Mouse (Mus musculus) lung, adult 18-20 months (tissue): ENCODE data around the gene Tmem151b.

ENCODE experiments used
- DNase-seq, 2 experiments: peaks; one replicate each; pipeline ENCODE4 v3.0.0; 2022; ENCODE audit warnings: mixed read lengths in 2 of 2

Tmem151b gene

GRCm38 (mm10) chr17:45544001-45544872 lies 5.2 kb downstream of the Tmem151b start:
- DNase-seq, result no peak

DNA sequence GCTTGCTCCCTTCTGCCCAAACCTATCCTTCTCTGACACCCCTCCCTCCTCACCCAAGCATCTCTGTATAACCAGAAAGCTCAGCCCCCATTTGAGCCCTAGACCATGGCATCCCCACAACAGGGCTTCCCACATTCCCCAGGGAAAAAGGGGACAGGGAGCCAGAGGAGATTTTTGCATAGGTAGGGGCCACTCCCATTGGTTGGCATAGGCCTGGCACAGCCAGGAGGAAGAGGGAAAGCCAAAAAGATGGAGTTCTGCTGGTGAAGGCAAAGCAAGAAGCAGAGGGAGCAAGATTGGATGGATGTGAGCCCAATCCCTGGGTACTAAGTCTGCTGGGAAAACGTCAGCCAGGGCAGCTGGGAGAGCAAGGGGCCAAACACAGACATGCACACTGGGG lies 6.4 kb downstream of the Tmem151b start:
- DNase-seq, result no peak

DNA sequence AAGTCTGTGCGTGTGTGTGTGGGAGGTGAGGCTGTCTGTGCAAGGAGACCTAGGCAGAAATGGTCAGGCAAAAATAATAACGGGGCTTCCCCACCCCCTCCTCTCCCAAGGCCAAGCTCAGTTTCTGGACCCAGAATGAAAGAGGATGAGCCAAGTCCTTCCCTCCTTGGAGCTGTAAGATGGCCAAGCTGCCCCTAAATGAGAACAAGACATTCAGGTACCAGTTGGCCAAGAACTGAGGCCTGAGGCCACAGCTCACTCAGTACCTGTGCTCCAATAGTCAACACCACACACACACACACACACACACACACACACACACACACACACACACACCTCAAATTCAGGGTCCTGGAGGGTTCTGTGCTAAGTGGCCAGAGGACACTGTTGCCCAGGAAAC lies 6.8 kb downstream of the Tmem151b start:
- no peak for DNase-seq

GRCm38 (mm10) chr17:45542129-45542528 lies 7.3 kb downstream of the Tmem151b start:
- no peak for DNase-seq

DNA sequence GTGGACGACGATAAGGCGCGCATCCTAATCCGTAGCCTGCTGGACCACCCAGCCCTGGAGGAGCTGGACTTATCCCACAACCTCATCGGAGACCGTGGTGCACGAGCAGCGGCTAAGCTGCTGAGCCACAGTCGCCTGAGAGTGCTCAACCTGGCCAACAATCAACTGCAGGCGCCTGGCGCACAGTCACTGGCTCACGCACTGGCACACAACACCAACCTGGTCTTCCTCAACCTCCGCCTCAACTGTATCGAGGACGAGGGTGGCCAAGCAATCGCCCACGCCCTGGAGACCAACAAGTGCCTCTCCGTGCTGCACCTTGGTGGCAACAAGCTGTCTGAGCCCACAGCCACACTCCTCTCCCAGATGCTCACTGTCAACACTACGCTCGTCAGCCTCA lies 9.8 kb downstream of the Tmem151b start:
- DNase-seq, result no peak

- no peak for DNase-seq
Observed at GRCm38 (mm10) chr17:45538394-45538793, 11.1 kb downstream of the Tmem151b start.

GRCm38 (mm10) chr17:45536264-45536663 lies 13.2 kb downstream of the Tmem151b start:
- no peak for DNase-seq

GRCm38 (mm10) chr17:45532896-45533295 lies 16.6 kb downstream of the Tmem151b start:
- DNase-seq, result no peak

DNA sequence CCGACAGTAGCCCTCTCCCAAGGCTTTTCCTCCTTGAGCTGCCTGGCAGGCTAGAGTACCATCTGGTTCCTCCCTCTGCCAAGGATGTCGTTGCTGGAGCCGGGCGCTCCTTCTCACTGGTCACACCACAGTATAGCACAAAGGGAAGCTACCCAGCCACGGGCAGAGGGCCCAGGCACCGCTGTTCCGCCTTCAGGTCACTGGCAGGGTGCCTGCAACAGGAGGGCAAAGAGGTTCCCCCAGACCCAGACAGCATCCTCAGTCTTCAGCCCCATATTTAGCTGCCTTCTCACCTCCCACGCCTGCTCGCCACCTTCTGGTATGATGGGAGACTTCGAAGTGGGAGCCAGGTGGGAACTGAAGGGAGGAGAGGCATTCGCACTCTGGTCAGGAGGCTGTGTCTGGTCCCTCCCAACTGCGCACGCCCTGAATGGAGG lies 19.1 kb downstream of the Tmem151b start:
- DNase-seq, result no peak

GRCm38 (mm10) chr17:45526571-45526970 lies 22.9 kb downstream of the Tmem151b start:
- no peak for DNase-seq

DNA sequence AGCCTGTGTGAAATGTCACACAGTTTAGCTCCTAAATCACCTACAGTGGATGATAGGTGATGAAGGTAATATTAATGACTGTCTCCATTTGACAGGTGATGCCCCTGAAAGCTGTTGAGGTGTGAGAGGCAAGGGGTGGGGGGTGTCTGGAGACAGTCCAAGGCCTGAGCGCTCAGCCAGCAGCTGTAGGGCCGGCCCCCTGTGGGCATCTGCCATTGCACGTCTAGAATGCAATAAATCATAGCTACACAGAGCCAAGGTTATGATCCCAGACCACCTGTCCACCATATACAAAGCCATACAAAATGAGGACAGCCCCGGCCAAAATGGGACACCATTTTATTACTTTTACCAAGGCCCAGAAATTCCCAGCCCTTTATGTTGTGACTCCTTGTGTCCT lies 24.5 kb downstream of the Tmem151b start:
- no peak for DNase-seq

DNA sequence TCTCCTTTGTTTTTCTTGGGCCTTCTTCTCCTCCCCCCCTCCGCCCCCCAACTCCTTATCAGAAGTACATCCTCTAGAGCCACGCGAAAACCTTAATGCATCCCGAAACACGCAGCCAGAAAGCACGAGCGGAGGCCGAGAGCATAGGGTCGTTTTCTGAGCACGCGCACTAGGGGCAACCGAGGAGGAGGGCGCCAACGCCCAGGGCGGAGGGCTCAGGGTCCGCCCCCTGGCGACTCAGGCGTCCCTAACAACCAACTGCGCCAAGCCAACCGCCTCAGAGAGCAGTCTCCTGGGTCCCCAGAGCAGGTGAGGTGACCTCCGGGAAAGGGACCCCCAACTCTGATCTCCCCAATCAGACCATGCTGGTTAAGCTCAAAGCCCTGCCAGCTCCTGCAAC lies 26.2 kb downstream of the Tmem151b start, which contains the start of gene Tcte1:
Gene Tcte1 (plus strand): TSS at position 172 of the 400 bp plus-strand sequence.
- peak; percentile 17 to 28 for DNase-seq

DNA sequence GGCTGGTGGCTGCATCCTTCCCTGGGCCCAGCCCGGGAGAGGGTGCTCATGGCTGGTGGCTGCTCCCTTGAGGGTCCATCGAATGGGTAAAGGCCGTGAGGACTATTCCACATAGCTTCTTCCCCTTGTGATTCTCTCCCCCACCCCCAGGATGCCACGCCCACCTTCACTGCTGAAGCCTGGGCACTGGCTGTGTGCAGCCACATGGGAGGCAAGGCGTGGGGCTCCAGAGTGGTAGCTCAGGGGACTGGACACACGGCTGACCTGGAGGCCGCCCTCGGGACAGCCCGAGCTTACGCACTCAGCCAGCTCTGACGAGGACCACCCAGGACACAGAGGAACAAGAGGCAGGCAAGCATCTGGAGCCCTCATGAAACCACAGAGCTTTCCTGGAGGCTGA lies 29.3 kb downstream of the Tmem151b start:
- no peak for DNase-seq

- no peak for DNase-seq
Observed at GRCm38 (mm10) chr17:45518766-45519475, 30.6 kb downstream of the Tmem151b start.

DNA sequence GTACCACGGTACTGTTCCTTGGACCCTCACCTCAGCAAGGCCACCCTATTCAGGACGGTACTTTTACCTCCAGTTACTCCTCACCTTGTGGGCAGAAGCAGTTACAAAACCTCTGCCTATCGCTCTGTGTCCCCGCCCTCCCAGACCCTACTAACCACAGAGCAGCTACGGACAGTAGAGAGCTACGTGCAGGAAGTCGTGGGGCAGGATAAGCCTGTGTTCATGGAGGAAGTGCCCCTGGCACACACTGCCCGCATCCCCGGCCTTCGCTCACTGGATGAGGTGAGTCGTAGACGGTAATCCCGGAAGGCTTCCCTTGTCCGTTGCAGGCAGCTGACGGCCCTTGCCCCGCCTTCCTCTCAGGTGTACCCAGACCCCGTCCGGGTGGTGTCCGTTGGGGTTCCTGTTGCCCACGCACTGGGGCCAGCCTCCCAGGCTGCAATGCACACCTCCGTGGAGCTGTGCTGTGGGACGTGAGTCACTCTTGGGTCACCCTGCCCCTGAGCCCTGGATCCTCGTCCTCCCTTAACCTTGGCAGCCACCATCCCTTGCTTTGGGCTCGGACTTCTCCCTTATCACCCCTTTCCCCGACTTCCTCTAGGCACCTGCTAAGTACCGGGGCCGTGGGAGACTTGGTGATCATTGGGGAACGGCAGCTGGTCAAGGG lies 31.8 kb downstream of the Tmem151b start:
- DNase-seq, result no peak

GRCm38 (mm10) chr17:45517135-45517534 lies 32.3 kb downstream of the Tmem151b start:
- no peak for DNase-seq

DNA sequence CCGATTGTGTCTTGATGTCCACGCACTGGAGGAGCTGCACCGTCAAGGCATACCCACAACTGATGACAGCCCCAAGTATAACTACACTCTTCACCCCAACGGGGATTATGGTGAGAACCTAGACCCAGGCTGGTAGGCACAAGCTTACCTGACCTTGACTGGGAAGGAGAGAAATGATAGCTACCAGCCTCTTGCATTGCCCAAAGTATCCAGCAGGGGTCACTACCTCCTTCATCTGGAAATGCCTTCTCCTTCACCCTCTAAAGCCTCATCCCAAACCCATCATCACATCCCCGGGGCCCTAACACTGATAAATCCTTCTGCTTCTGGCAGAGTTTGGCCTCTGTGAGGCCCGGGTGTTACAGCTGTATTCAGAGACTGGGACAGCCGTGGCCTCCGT lies 33.0 kb downstream of the Tmem151b start:
- peak; percentile 59 to 61 for DNase-seq

GRCm38 (mm10) chr17:45515806-45516205 lies 33.7 kb downstream of the Tmem151b start:
- DNase-seq, result no peak

DNA sequence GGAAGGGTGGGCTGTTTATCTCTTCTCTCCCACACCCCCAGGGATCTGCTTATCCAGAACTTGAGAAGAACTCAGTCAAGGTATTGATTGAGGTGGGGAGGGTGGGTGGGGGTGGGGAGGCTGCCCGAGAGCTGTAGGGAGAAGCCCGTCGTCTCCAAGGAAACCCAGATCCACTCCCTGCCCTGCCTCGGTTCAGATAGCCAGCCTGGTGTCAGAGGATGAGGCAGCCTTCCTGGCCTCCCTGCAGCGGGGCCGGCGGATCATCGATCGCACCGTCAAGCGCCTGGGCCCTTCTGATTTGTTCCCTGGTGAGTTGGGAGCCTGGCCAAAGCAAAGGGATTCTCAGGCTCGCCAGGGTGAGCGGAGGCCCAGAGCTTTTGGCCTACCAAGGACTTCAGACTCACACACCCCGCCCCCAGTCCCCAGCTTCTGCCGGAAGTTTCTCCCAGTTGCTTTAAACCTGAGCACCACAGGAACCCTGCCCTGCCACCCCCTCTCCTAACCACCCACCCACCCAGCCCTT lies 34.2 kb downstream of the Tmem151b start:
- DNase-seq, result no peak

- DNase-seq, result no peak
Observed at GRCm38 (mm10) chr17:45511757-45512156, 37.7 kb downstream of the Tmem151b start.

DNA sequence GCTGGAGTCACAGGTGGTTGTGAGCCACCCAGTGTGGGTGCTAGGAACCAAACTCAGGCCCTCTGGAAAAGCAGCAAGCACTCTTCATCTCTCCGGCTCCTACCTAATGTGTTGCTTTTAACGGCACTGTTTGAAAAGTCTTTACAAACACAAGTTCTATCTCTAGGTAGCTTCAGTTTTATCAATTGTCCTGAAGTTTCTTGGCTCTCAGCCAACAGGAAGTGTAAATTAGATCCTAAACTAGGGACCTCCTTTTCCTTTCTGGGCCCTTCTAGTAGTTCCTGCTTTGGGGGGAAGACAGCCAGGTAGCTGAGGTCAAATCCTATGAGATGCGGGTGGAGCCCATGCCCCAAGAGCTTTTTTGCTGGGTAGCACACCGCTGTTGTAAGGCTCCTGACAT lies 38.6 kb downstream of the Tmem151b start:
- DNase-seq, result no peak

DNA sequence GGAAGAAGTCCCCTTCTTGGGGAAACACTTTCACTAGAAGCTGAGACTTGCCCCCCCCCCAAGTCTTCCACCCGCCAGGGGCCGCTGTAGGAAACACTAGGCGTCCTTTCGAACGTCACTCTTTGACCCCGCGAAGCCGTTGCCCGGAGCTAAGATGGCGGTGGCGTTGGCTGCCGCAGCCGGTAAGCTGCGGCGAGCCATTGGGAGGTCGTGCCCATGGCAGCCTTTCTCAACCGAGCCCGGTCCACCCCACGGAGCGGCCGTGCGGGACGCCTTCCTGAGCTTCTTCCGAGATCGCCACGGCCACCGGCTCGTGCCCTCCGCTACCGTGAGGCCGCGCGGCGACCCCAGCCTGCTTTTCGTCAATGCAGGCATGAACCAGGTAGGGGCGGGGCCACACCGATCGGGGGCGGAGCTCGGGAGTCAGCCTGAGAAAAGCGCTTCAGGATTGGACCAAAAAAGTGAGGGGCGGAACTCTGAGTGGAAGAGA lies 42.7 kb downstream of the Tmem151b start, which contains the start of gene Aars2:
Gene Aars2 (plus strand): TSS at position 142 of the 490 bp plus-strand sequence.
- DNase-seq, result peak; percentile 93 to 94

DNA sequence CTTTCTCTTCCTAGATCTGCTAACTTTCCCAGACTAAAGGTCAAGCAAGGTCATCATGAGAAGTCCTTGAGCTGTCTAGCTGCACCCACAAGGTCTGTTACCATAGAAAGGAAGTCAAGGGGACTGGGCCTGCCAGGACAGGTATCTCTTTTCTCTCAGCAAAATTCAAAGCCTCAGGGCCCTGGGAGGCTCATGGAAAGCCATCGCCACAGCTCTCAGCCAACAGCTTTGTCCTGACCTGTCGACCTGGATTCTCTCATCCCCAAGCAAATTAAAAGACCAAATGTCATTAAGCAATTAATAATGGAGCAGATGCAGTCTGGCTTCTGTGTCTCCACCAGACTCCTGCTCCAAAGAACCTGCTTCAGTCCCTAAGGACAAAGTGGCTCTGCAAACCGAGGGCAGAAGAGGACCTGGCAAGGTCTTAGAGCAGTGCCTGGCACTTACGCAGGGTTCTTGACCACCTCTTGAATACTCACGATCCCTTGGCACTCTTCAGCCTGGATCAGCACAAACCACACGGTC lies 43.5 kb downstream of the Tmem151b start:
- DNase-seq, result no peak
